Mouse (Mus musculus) cerebellum, adult 2 months (tissue): ENCODE results near the gene Haghl. TPM values are rescaled to one million over a fixed set of nuclear protein-coding genes. Genes with fewer than 3 reads are reported as not detected.
"Not testable (repeated sequence)": the region's sequence is repeated elsewhere in the genome, so short reads cannot be mapped to it uniquely, and the experiment has no call there.

Source experiments
- DNase-seq, 2 experiments: peaks; one replicate each; pipeline ENCODE4 v3.0.0; 2021
- H3K27ac ChIP-seq: fragments of 200-500 bp; 2 replicates; pipeline ENCODE4 v1.5.1; 2012; ENCODE audit warnings: low read length, control low read depth, inconsistent platforms; ENCODE audit not compliant: insufficient read depth
- H3K27me3 ChIP-seq: fragments of 200-500 bp; 2 replicates; pipeline ENCODE4 v1.6.1; 2012; ENCODE audit warnings: inconsistent platforms, mild to moderate bottlenecking, low read length, moderate library complexity; ENCODE audit not compliant: control insufficient read depth, insufficient read depth
- H3K4me1 ChIP-seq: fragments of 200-500 bp; 2 replicates; pipeline ENCODE4 v1.6.1; 2011; ENCODE audit warnings: low read length; ENCODE audit not compliant: control insufficient read depth, insufficient read depth
- H3K4me3 ChIP-seq: fragments of 200-500 bp; replicated peaks from 2 replicates; pipeline ENCODE3; 2011; ENCODE audit warnings: mild to moderate bottlenecking, low read depth, low read length, control low read depth; ENCODE audit not compliant: insufficient read depth
- CTCF ChIP-seq: fragments of 200-500 bp; IDR thresholded peaks from 2 replicates; pipeline ENCODE4 v1.5.1; 2011; ENCODE audit warnings: low read depth, mild to moderate bottlenecking, control low read depth, low read length, moderate library complexity, borderline replicate concordance; ENCODE audit not compliant: insufficient read depth
- POLR2A ChIP-seq: fragments of 200-500 bp; IDR thresholded peaks from 2 replicates; pipeline ENCODE4 v1.6.1; 2011; ENCODE audit warnings: low read length, control low read depth, borderline replicate concordance; ENCODE audit not compliant: insufficient read depth
- WGBS: fragments of 180-500 bp; shearing (Covaris S2); methylation state at CpG from one replicate; pipeline ENCODE4 v1.1.7; 2018; 5-methylcytosine and 5-hydroxymethylcytosine counted together
- polyA plus RNA-seq: library from polyadenylated mRNA; depleted of rRNA; stranded (reverse); fragments of >200 nt; gene quantifications from 2 replicates; pipeline ENCODE4 v1.2.3, GENCODE M21; 2012

The Haghl gene
- polyA plus RNA-seq, 1 experiment, result 340 TPM

DNA sequence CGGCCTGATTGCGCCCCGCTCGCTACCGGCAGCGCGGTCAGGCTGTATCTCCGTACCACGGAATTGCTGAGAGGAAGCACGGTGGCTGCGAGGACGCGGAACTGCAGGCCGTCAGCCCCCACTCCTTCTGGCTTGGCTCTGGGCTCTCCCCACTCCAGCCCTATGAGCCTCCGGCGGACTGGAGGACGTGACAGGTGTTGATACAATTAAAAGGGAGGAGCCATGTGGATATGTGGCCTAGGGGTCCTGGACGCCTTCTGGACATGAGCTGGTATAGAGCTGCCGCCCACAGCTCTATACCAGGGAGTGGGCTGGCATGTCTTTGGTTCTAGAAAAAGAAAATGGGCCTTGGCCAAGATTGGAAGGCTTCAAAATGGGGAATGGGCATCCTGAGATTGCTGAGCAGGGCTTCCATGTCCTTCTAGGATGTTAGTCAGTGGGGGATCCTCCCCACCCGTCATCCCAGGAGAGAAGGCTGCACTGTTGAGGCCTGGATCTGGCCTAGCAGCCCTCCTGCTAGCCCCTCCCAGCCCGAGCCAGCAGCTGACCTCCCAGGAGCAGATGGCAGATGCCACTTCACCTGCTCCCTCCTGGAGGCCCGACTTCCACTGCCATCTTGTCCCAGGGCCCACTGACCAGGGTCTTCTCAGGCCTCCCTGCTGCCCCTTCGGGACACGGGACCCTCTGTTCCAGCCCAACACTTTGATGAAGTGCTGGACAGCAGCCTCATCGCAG, 24.3 kb upstream of the Haghl start:
- H3K27me3 ChIP-seq, result no peaks in the 10 kb centered on the region
- peak; percentile 83 to 85 for DNase-seq
- peak overlapping the region; percentile 77 for H3K4me3 ChIP-seq
- 0 out of 2 replicates have a peak, but pooled peaks have one; percentile 11 for TF ChIP-seq POLR2A
- TF ChIP-seq CTCF, result no peak
- H3K4me1 ChIP-seq, result peaks cover 28% of the 10 kb centered on the region
- 3% methylated on average over 25 of the region's 25 CpGs for WGBS
- H3K27ac ChIP-seq, result peak overlapping the region; percentile 95

DNA sequence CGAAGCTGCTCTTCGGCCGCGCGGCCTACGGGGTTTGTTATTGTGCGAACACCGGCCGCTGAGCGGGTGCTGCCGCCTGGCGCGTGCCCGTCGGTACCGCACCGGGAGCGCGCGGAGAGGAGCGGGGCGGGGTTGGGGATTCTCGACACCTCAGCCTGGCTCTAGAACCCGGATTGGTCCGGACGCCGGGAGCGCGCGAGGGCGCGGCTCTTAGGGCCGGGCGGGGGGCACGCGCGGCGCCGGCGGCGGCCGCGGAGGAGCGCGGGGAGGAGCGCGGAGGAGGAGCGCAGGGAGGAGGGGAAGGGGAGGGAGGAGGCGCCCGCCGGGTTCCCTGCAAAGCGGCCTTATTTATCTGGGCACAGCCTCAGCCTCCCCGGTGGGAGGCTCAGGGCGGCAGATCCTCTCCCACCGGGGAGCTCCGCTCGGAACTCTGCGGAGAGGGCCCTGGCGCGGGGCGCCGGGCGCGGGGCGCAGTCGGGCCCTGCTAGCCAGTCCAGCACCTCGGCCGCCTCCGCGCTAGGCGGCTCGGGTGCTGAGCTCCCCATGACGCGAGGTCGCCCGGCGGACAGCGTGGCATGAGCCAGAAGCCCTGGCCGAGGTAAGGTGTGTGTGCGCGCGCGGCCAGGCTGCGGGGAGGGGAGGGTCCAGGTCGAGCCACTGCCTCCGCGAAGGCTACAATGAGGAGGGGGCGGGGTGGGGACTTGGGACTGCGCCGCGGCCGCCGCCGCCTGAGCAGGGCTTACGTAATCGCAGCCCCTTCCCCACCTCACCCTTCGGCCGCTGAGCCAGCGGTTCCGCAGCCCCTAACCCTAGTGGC, 23.5 kb upstream of the Haghl start, which contains the start of gene Fbxl16:
Fbxl16 (plus strand) TSS at position 297 of the 817 bp plus-strand sequence.
- H3K27ac ChIP-seq, result peak within 1 kb of the TSS; percentile 95
- peak; percentile 97 to 98 for DNase-seq
- no peaks in the 10 kb centered on the region for H3K27me3 ChIP-seq
- peak; percentile 95 for TF ChIP-seq POLR2A
- peak; percentile 21; the same call in 1 of the 2 replicates for TF ChIP-seq CTCF
- peaks cover 22% of the 10 kb centered on the region for H3K4me1 ChIP-seq
- WGBS, result under 1% methylated on average over 95 of the region's 100 CpGs
- H3K4me3 ChIP-seq, result peak within 1 kb of the TSS; percentile 77

DNA sequence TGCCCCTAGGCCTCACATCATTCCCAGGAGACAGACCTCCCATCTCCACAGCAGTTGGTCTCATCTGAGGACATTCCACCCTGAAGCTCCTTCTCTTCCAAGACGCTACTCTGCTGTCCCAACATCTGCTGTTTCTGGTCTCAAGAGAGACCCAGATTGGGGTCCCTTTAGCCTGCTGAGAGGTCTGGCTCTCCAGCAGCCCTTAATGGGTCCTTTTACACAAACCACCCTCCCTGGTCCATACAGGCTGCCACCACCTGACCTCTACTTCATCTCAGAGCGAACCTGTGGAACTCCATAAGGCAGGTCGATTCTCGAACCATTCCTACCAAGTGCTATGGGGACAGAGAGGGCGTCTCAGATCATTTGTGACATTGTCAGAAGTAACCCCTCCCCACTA, 22.6 kb upstream of the Haghl start:
- Histone ChIP-seq H3K27ac (peak overlapping the region; percentile 72), H3K27me3 (no peaks in the 10 kb centered on the region), H3K4me3 (peak overlapping the region; percentile 68), H3K4me1 (peaks cover 20% of the 10 kb centered on the region)
- WGBS, result 15% methylated on average over 5 of the region's 5 CpGs
- DNase-seq, result peak in 1 of 2 experiments; percentile 40
- no peak for TF ChIP-seq CTCF
- no peak for TF ChIP-seq POLR2A

DNA sequence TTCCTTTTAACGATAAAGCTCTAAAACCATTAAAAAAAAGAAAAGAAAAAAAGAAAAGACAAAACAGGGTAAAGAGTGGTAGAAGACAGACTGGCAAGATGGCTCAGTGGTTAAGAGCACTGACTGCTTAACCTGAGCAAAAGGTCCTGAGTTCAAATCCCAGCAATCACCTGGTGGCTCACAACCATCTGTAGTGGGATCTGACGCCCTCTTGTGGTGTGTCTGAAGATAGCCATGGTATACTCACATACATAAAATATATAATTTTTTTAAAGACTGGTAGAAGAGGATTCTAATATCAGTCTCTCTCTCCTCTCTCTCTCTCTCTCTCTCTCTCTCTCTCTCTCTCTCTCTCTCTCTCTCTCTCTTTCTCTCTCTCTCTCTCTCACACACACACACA, 22.0 kb upstream of the Haghl start:
- H3K4me3 ChIP-seq, H3K27ac ChIP-seq, H3K27me3 ChIP-seq: not testable (repeated sequence)
- 46% methylated on average over 2 of the region's 2 CpGs for WGBS
- peaks cover 16% of the 10 kb centered on the region for H3K4me1 ChIP-seq
- peak in 1 of 2 experiments; percentile 27 for DNase-seq

DNA sequence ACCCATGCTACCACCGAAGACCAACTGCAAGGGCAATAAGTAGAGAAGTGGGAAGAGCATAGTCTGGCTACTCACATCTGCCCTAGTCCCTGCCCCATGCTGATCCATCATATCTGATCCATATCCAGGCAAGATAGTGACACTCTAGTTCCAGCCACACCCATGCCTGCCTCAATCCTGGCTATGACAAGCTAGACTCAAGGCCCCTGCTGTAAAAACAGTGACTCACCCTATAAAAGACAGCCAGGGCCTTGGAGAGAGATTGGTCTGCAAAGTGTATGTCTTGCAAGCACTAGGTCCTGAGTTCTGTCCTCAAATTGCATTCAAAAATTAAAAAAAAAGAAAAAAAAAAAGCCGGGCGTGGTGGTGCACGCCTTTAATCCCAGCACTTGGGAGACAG, 21.0 kb upstream of the Haghl start:
- no peak for DNase-seq
- WGBS, result 92% methylated on average over 4 of the region's 4 CpGs
- TF ChIP-seq CTCF (no peak), POLR2A (no peak)

DNA sequence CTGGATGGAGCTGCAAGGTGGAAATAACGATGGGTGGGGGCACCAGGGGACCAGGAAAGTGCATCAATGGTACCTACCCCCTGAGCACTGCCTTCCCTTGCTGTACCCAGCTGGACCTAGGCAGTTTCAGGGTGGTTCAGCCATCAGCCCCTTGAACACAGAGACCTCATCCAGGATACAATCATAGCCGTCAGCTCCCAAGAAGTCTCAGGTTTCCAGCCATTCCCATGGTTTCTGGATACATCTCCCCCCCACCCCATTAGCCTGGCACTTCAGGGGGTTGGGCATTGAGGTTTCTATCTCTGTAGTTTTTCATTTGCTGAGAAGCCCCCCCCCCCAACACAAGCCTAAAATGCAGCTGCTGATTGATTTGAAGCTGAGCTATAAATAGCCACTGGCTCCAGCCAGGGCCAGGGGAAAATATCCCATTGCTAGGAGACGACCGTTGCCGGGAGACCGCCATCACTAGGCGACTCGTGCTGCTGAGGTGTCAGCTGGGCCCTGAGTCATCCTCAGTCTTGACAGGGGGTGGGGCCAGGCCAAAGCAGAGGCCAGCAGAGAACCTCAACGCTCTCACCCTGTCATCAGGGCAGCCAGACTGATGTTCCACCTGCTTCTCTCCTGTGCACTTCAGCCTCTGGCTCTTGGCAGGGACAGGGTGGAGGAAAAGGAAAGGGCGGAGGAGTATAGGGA, 17.5 kb upstream of the Haghl start:
- Histone ChIP-seq H3K27ac (no peak overlapping the region), H3K4me3 (no peak overlapping the region), H3K27me3 (no peaks in the 10 kb centered on the region), H3K4me1 (no peaks in the 10 kb centered on the region; the same call in 1 of the 2 replicates)
- DNase-seq, result peak in 1 of 2 experiments; percentile 51
- WGBS, result 11% methylated on average over 10 of the region's 10 CpGs
- TF ChIP-seq CTCF, result no peak
- no peak for TF ChIP-seq POLR2A

More for the DNA sequence above, 21.0 kb upstream of the Haghl start:
- Histone ChIP-seq H3K4me3 (no peak overlapping the region), H3K27me3 (no peaks in the 10 kb centered on the region), H3K27ac (no peak overlapping the region), H3K4me1 (peaks cover 9% of the 10 kb centered on the region)

DNA sequence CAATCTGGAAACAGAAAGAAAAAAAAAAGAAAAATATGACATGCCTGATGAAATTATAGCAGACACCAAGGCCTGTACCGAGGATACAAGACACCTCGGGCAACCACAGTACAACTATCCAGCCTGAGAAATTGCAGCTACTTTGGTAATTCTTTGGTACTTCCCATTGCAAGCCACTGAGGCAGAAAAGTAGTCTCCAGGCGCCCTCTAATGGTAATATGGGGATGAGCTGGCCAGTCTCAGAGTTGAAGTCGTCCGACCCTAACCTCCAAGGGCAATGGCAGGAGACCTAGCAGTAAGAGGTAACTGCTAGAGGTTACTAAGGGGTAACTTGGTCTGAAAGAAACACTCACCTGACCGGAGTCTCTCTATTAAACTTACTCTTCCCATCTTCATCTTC, 15.6 kb upstream of the Haghl start:
- H3K27ac ChIP-seq, result no peak overlapping the region
- WGBS, result 5% methylated on average over 6 of the region's 6 CpGs
- no peaks in the 10 kb centered on the region for H3K4me1 ChIP-seq
- TF ChIP-seq POLR2A (no peak), CTCF (peak; percentile 82)
- H3K27me3 ChIP-seq, result no peaks in the 10 kb centered on the region
- no peak overlapping the region for H3K4me3 ChIP-seq
- DNase-seq, result peak; percentile 72 to 77
